ENCODE assay signal across 16 mouse cellular contexts in the genomic region with DNA sequence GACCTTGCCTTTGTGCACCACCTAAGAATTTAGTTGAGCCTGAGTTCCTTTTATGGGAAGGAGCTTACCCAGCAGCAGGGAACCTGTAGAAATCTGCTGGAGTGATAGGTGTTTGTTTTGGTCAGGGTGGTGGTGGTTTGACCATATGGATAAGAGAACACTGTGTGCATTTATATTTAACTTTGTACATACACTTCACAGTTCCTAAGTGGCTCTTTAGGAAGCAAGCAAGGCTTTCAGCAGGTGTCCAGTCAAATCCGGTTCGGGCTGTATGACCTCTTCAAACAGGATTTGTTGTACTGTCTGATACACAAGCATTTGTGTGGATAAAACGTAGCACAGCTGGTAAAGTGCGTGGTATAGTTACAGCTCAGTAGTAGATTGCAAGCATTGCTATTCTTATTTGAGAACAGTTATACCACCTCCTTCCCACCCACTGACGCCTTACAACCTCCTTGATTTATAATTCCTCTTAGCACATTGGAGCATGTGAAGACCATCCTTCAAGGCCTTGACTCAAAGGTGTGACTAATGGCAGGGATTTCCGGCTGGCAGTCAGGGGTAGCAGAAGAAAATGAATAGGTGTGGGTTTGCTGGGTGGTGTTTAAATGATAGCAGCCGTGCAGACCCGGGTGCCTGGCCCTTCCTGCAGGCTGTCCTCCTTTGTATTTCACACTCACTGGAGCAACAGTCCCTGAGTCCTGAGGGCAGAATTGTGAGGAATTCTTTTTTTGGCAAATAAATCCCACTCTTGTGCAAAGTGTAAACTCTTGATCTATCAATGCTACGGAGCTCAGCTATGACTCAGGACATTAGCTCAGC.
DNase-seq lines count a peak whose midpoint lies in the region; ATAC-seq lines count a peak whose summit lies in the region.
"Had no signal": no experiment of that assay in that cellular context is flagged by ENCODE, and none has a peak within 500 bp of the region (broad histone marks: within the 10 kb centered on the region; RNA-seq: fewer than 3 reads in every experiment).

No protein-coding gene starts in this region.

- ATAC-seq in hindbrain, embryonic 13.5 days (ENCODE audit: low FRiP score), result 0 out of 2 replicates have a peak, but pooled peaks have one; percentile 43
- no peak for ATAC-seq in hindbrain, embryonic 11.5 days (ENCODE audit: low FRiP score)
- ATAC-seq: activated CD4-positive, CD25-positive, alpha-beta regulatory T cell, adult 4 months; inflammation-experienced regulatory T-cells, adult 6 months; midbrain, embryonic 13.5 days had no signal

- H3K4me3 ChIP-seq in hindbrain, embryonic 13.5 days, result no peak overlapping the region
- H3K4me3 ChIP-seq in hindbrain, embryonic 11.5 days (ENCODE audit: low read depth, low read length), result no peak overlapping the region
- no peak overlapping the region for H3K4me3 ChIP-seq in limb, embryonic 10.5 days
- H3K4me3 ChIP-seq: erythroblast, embryonic 14.5 days; limb, embryonic 12.5 days; midbrain, embryonic 13.5 days had no signal

- H3K4me2 ChIP-seq in hindbrain, embryonic 13.5 days, result no peak overlapping the region
- no peak overlapping the region for H3K4me2 ChIP-seq in hindbrain, embryonic 11.5 days (replicated peaks; ENCODE audit: low read depth, low read length)
- H3K4me2 ChIP-seq: limb, embryonic 12.5 days; midbrain, embryonic 13.5 days had no signal

- H3K27me3 ChIP-seq in hindbrain, embryonic 13.5 days, result no peaks in the 10 kb centered on the region
- no peaks in the 10 kb centered on the region for H3K27me3 ChIP-seq in hindbrain, embryonic 11.5 days (ENCODE audit: control insufficient read depth, insufficient read depth, low read length)
- no peaks in the 10 kb centered on the region for H3K27me3 ChIP-seq in limb, embryonic 10.5 days (ENCODE audit: low read depth, poor library complexity, severe bottlenecking)
- H3K27me3 ChIP-seq: limb, embryonic 12.5 days; midbrain, embryonic 13.5 days had no signal

- H3K4me1 ChIP-seq in hindbrain, embryonic 13.5 days (replicated peaks), result no peaks in the 10 kb centered on the region
- no peaks in the 10 kb centered on the region for H3K4me1 ChIP-seq in hindbrain, embryonic 11.5 days (replicated peaks; ENCODE audit: control insufficient read depth, insufficient read depth, low read length)
- peaks cover 16% of the 10 kb centered on the region for H3K4me1 ChIP-seq in limb, embryonic 10.5 days

- no peaks in the 10 kb centered on the region for H3K9me3 ChIP-seq in hindbrain, embryonic 13.5 days
- no peaks in the 10 kb centered on the region for H3K9me3 ChIP-seq in hindbrain, embryonic 11.5 days (ENCODE audit: control insufficient read depth, low read length)
- H3K9me3 ChIP-seq in limb, embryonic 10.5 days (replicated peaks), result no peaks in the 10 kb centered on the region
- H3K9me3 ChIP-seq: G1E; limb, embryonic 12.5 days; midbrain, embryonic 13.5 days had no signal

- H3K9ac ChIP-seq in hindbrain, embryonic 13.5 days, result no peak overlapping the region
- H3K9ac ChIP-seq in hindbrain, embryonic 11.5 days (ENCODE audit: low read depth, low read length), result no peak overlapping the region
- H3K9ac ChIP-seq: limb, embryonic 12.5 days; midbrain, embryonic 13.5 days had no signal

- H3K27ac ChIP-seq in hindbrain, embryonic 13.5 days, result no peak overlapping the region
- H3K27ac ChIP-seq in hindbrain, embryonic 11.5 days (ENCODE audit: low read depth, low read length), result no peak overlapping the region
- H3K27ac ChIP-seq in limb, embryonic 10.5 days, result no peak overlapping the region
- H3K27ac ChIP-seq: limb, embryonic 12.5 days; midbrain, embryonic 13.5 days had no signal

- WGBS in hindbrain, embryonic 13.5 days, result 66% methylated on average over 9 of the region's 9 CpGs
- WGBS in hindbrain, embryonic 11.5 days, result 72% methylated on average over 9 of the region's 9 CpGs
- 50% methylated on average over 9 of the region's 9 CpGs for WGBS in limb, embryonic 10.5 days

- H3K36me3 ChIP-seq in hindbrain, embryonic 13.5 days, result no peaks in the 10 kb centered on the region
- no peaks in the 10 kb centered on the region for H3K36me3 ChIP-seq in hindbrain, embryonic 11.5 days (ENCODE audit: control insufficient read depth, insufficient read depth, low read length)
- H3K36me3 ChIP-seq in limb, embryonic 10.5 days, result no peaks in the 10 kb centered on the region
- H3K36me3 ChIP-seq: G1E; limb, embryonic 12.5 days; midbrain, embryonic 13.5 days had no signal

- no peak for DNase-seq in hindbrain, embryonic 11.5 days (ENCODE audit: low spot score)
- DNase-seq in right cerebral cortex, postnatal 25 days, result peak; percentile 18
- no peak for DNase-seq in right cerebral cortex, postnatal 4 days
- peak; percentile 34 for DNase-seq in limb, embryonic 10.5 days (ENCODE audit: low spot score)
- no peak for DNase-seq in testis, postnatal 14 days (ENCODE audit: low spot score)
- DNase-seq in spleen, postnatal 10 days (ENCODE audit: low spot score in 2 of 2), result no peak
- DNase-seq in liver, result no peak
- DNase-seq: adrenal gland, postnatal 36 days; cerebellum, adult 11-12 months had no signal

Comparison
In these comparisons a context has a peak if more than half of its experiments do, and no peak if none do; other contexts are left out.
1. DNase-seq: peak in right cerebral cortex, postnatal 25 days (single experiment) and limb, embryonic 10.5 days (single experiment); none in hindbrain, embryonic 11.5 days (single experiment), right cerebral cortex, postnatal 4 days (single experiment), testis, postnatal 14 days (single experiment), spleen, postnatal 10 days (0 of 2) and liver (single experiment).